Mouse (Mus musculus) heart, adult 2 months (tissue): Measurements from ENCODE around the gene Frem1.

Source experiments
- EP300 ChIP-seq: fragments of 200-500 bp; IDR thresholded peaks from 2 replicates; pipeline ENCODE4 v1.6.1; 2011; ENCODE audit warnings: low read depth, low read length, control low read depth; ENCODE audit not compliant: insufficient read depth
- POLR2A ChIP-seq: fragments of 200-500 bp; IDR thresholded peaks from 2 replicates; pipeline ENCODE4 v1.6.1; 2011; ENCODE audit warnings: mild to moderate bottlenecking, low read depth, low read length, control low read depth; ENCODE audit not compliant: insufficient read depth

DNA sequence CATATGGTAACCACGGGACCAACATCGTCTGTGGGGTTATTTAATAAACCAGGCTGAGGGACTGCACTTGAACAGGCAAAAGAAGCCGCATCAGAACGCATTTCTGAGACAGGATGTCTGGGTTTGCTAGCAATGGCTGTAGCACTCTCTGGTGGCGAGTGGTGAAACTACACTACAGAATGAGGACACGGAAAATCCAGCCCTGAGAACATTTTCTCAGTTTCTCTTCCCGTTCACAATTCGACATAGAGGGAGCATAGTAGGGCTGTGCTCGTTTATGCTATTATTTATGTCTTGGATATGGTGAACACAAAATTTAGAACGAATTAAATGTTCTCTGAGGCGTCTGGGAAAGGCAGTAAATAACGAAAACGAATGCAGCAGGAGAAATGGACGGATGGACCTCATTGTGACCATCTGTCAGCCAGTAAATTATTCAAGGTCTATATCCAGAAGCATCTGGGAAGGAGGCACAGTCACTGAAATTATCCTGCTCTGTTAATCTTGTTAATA is 118.4 kb downstream of the Frem1 start:
- no peak for TF ChIP-seq POLR2A
- 0 out of 2 replicates have a peak, but pooled peaks have one; percentile 58 for TF ChIP-seq EP300
